Mouse (Mus musculus) kidney, embryonic 16.5 days (tissue): ENCODE measurements around the gene Cd19. TPM values are rescaled to one million over a fixed set of nuclear protein-coding genes. Genes with fewer than 3 reads are reported as not detected.
"Not testable (repeated sequence)": the region's sequence is repeated elsewhere in the genome, so short reads cannot be mapped to it uniquely, and the experiment has no call there.

Experiments used
- ATAC-seq: fragments of 200-750 bp; cut with Nextera tagmentation; 2 replicates; pipeline ENCODE4 v1.8.0; 2017; ENCODE audit warnings: moderate TSS enrichment; ENCODE audit not compliant: low FRiP score, low TSS enrichment
- H3K27ac ChIP-seq: fragments of 300-500 bp; sonication (generic); 2 replicates; pipeline ENCODE4 v1.5.1; 2014; ENCODE audit warnings: low read length
- H3K27me3 ChIP-seq: fragments of 300-500 bp; sonication (generic); 2 replicates; pipeline ENCODE4 v1.6.1; 2014; ENCODE audit warnings: low read length, control low read depth, mixed read lengths; ENCODE audit not compliant: insufficient read depth
- H3K36me3 ChIP-seq: fragments of 300-500 bp; sonication (generic); 2 replicates; pipeline ENCODE4 v1.6.1; 2014; ENCODE audit warnings: low read length, control low read depth, mixed read lengths; ENCODE audit not compliant: insufficient read depth
- H3K4me1 ChIP-seq: fragments of 300-500 bp; sonication (generic); 2 replicates; pipeline ENCODE4 v1.6.1; 2014; ENCODE audit warnings: low read length, control low read depth, mixed read lengths; ENCODE audit not compliant: insufficient read depth
- H3K4me2 ChIP-seq: fragments of 300-500 bp; sonication (generic); replicated peaks from 2 replicates; pipeline ENCODE4 v1.6.1; 2014; ENCODE audit warnings: low read depth, low read length
- H3K4me3 ChIP-seq: fragments of 300-500 bp; sonication (generic); 2 replicates; pipeline ENCODE4 v1.5.1; 2014; ENCODE audit warnings: mild to moderate bottlenecking, low read length
- H3K9ac ChIP-seq: fragments of 300-500 bp; sonication (generic); replicated peaks from 2 replicates; pipeline ENCODE4 v1.6.1; 2014; ENCODE audit warnings: low read length
- H3K9me3 ChIP-seq: fragments of 300-500 bp; sonication (generic); 2 replicates; pipeline ENCODE4 v1.6.1; 2016; ENCODE audit warnings: low read length, control low read depth
- WGBS: fragments of 180-500 bp; shearing (Covaris S2); extraction: QIAGEN DNeasy Blood & Tissue Kit; methylation state at CpG from one replicate; pipeline ENCODE4 v1.1.7; 2014; 5-methylcytosine and 5-hydroxymethylcytosine counted together
- polyA plus RNA-seq: library from polyadenylated mRNA; unstranded; fragments of >200 nt; fragmentation: Nextera tagmentation; extraction: Ambion mirVana; gene quantifications from 2 replicates; pipeline ENCODE4 v1.2.1, GENCODE M21; 2015

The Cd19 gene
- polyA plus RNA-seq, 1 experiment from 2014 or later = 0.09 TPM

GRCm38 (mm10) chr7:126396298-126397119 lies 18.2 kb downstream of the Cd19 start, which contains the start of gene Nfatc2ip:
Gene Nfatc2ip (minus strand): TSS chr7:126396737.
- peak within 1 kb of the TSS; percentile 88 for H3K4me2 ChIP-seq
- no peaks in the 10 kb centered on the region for H3K27me3 ChIP-seq
- peak; percentile 100 for ATAC-seq
- peak within 1 kb of the TSS; percentile 97 for H3K4me3 ChIP-seq
- H3K36me3 ChIP-seq = no peaks in the 10 kb centered on the region
- peak within 1 kb of the TSS; percentile 84 for H3K9ac ChIP-seq
- peaks cover 9% of the 10 kb centered on the region for H3K4me1 ChIP-seq
- H3K27ac ChIP-seq = 0 out of 2 replicates have a peak within 1 kb of the TSS, but pooled peaks have one; percentile 14
- H3K9me3 ChIP-seq = no peaks in the 10 kb centered on the region
- under 1% methylated on average over 58 of the region's 59 CpGs for WGBS

DNA sequence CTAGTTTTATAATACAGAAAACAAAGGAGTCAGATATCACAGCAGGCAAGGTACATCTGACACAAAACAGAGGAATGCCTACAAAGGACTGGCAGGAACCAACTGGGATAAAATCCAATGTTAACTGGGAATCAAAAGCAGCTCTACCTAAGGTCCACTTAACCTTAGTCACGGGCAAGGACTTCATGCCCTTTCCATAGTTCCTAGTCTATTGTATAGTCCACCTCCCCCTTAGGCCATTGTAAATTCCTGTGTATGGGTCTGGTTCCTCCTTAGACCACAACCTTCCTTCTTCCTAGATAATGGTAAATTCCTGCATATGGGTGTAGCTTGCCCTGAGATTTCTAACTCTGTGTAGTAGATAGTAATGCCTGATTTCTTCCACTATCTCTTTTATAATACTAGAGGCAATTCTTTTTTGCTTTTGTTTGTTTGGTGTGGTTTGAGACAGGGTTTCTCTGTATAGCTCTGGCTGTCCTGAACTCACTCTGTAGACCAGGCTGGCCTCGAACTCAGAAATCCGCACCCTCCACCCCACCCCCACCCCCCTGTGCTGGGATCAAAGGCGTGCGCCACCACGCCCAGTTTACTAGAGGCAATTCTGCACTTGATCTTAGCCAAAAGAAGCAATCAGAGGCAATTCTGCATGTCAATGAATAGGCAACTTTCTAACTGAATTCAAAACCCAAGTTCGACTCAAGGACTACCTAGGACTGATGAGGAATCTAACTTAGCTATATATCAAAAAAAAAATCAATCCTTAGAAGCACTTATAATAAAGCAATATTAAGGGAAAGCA lies 22.4 kb downstream of the Cd19 start:
- H3K27ac ChIP-seq, H3K4me1 ChIP-seq, H3K9me3 ChIP-seq, H3K4me3 ChIP-seq, H3K4me2 ChIP-seq, H3K9ac ChIP-seq, H3K27me3 ChIP-seq, ATAC-seq: not testable (repeated sequence)
- WGBS = 89% methylated on average over 7 of the region's 7 CpGs
- peaks cover 31% of the 10 kb centered on the region for H3K36me3 ChIP-seq

DNA sequence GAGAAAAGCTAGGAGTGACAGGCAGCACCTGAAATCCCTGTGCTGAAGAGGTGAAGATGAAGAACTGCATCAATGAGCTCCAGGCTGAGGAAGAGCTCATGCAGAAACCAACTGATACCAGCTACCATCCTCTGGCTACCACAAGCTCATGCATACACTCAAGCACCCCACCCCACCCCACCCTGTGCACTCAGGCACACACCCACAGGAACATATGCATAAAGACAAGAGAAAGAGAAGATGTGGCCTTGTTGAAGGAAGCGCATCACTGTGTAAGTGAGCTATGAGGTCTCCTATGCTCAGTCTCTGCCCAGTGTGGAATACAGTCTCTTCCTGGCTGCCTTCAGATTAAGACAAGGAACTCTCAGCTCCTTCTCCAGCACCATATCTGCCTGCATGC lies 26.5 kb downstream of the Cd19 start:
- no peak overlapping the region for H3K27ac ChIP-seq
- no peak for ATAC-seq
- H3K27me3 ChIP-seq = no peaks in the 10 kb centered on the region
- H3K4me3 ChIP-seq = no peak overlapping the region
- 100% methylated on average over 1 of the region's 1 CpGs for WGBS
- no peaks in the 10 kb centered on the region for H3K4me1 ChIP-seq
- peaks cover 44% of the 10 kb centered on the region for H3K36me3 ChIP-seq
- H3K9ac ChIP-seq = no peak overlapping the region
- H3K4me2 ChIP-seq = no peak overlapping the region
- no peaks in the 10 kb centered on the region for H3K9me3 ChIP-seq

- peaks cover 24% of the 10 kb centered on the region for H3K36me3 ChIP-seq
- no peak overlapping the region for H3K4me3 ChIP-seq
- no peaks in the 10 kb centered on the region for H3K9me3 ChIP-seq
- no peak overlapping the region for H3K4me2 ChIP-seq
- no peaks in the 10 kb centered on the region for H3K27me3 ChIP-seq
- ATAC-seq = no peak
- H3K9ac ChIP-seq = no peak overlapping the region
- no peaks in the 10 kb centered on the region for H3K4me1 ChIP-seq
- no peak overlapping the region for H3K27ac ChIP-seq
- WGBS = 86% methylated on average over 5 of the region's 5 CpGs
Observed at GRCm38 (mm10) chr7:126383565-126383964, 31.1 kb downstream of the Cd19 start.

- H3K27ac ChIP-seq = peak within 1 kb of the TSS; percentile 72
- WGBS = under 1% methylated on average over 33 of the region's 33 CpGs
- H3K9me3 ChIP-seq = no peaks in the 10 kb centered on the region
- peaks cover 12% of the 10 kb centered on the region for H3K36me3 ChIP-seq
- H3K27me3 ChIP-seq = no peaks in the 10 kb centered on the region
- H3K4me2 ChIP-seq = peak within 1 kb of the TSS; percentile 87
- ATAC-seq = peak; percentile 96
- H3K4me1 ChIP-seq = peaks cover 14% of the 10 kb centered on the region; the same call in 1 of the 2 replicates
- peak within 1 kb of the TSS; percentile 74 for H3K4me3 ChIP-seq
- H3K9ac ChIP-seq = peak within 1 kb of the TSS; percentile 81
Observed at GRCm38 (mm10) chr7:126377278-126378158, 37.2 kb downstream of the Cd19 start, which contains the start of gene Spns1. Gene Spns1 (minus strand): TSS chr7:126377450.

GRCm38 (mm10) chr7:126376903-126377277 lies 37.8 kb downstream of the Cd19 start:
- Histone ChIP-seq H3K4me1 (peaks cover 14% of the 10 kb centered on the region; the same call in 1 of the 2 replicates), H3K9ac (peak overlapping the region; percentile 81), H3K9me3 (no peaks in the 10 kb centered on the region), H3K4me3 (peak overlapping the region; percentile 74), H3K27ac (0 out of 2 replicates have a peak overlapping the region, but pooled peaks have one; percentile 9), H3K4me2 (peak overlapping the region; percentile 87), H3K27me3 (no peaks in the 10 kb centered on the region), H3K36me3 (peaks cover 18% of the 10 kb centered on the region)
- 1% methylated on average over 27 of the region's 27 CpGs for WGBS
- peak; percentile 64 for ATAC-seq

DNA sequence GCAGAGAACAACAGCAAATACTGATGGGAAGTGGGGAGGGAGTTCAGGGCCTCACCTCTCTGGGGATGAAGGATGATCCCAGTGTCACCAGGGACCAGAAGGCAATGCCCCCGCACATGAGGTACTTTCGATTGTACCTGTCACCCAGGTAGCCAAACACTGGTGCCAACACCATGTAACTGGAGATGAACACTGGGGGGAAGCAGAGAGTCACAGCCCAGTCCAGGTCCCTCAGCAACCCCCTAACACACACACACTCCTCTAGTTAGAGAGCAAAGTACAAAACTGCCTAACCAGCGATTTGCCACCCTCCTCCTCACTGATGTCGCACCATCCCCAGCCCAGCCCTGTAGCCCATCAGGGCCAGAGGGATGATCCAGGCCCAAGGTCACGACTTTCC lies 39.7 kb downstream of the Cd19 start:
- 83% methylated on average over 5 of the region's 5 CpGs for WGBS
- no peak for ATAC-seq

DNA sequence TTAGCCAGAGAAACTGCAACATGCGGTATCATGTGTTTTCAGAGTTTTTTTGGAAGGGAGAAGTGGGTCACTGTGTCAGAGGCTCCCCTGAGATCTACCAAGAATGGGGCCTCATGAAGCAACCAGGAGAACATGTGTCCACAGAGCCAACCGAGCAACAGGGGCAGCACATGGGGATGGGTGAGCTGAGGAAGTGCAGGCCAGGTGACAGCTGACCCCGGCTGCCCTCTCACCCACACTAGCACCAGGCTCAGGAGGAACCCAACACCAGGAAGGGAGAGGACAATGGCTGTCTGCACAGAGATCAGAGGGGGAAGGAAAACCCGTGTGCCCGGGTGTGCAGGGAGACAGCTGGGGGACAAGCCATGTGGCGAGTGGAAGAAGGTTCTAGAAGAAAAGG lies 40.2 kb downstream of the Cd19 start:
- Histone ChIP-seq H3K27me3 (no peaks in the 10 kb centered on the region), H3K27ac (no peak overlapping the region), H3K9me3 (no peaks in the 10 kb centered on the region), H3K36me3 (peaks cover 42% of the 10 kb centered on the region), H3K4me3 (no peak overlapping the region), H3K4me1 (peaks cover 14% of the 10 kb centered on the region; the same call in 1 of the 2 replicates), H3K4me2 (no peak overlapping the region), H3K9ac (no peak overlapping the region)
- WGBS = 74% methylated on average over 6 of the region's 6 CpGs
- ATAC-seq = no peak

More for the DNA sequence above, 39.7 kb downstream of the Cd19 start:
- Histone ChIP-seq H3K4me3 (no peak overlapping the region), H3K27ac (no peak overlapping the region), H3K4me2 (no peak overlapping the region), H3K4me1 (peaks cover 14% of the 10 kb centered on the region; the same call in 1 of the 2 replicates), H3K9ac (no peak overlapping the region), H3K27me3 (no peaks in the 10 kb centered on the region), H3K9me3 (no peaks in the 10 kb centered on the region), H3K36me3 (peaks cover 37% of the 10 kb centered on the region)

- no peak overlapping the region for H3K9ac ChIP-seq
- H3K4me2 ChIP-seq = no peak overlapping the region
- no peaks in the 10 kb centered on the region for H3K9me3 ChIP-seq
- H3K27me3 ChIP-seq = no peaks in the 10 kb centered on the region
- ATAC-seq = no peak
- peaks cover 13% of the 10 kb centered on the region; the same call in 1 of the 2 replicates for H3K4me1 ChIP-seq
- H3K36me3 ChIP-seq = peaks cover 42% of the 10 kb centered on the region
- no peak overlapping the region for H3K4me3 ChIP-seq
- H3K27ac ChIP-seq = no peak overlapping the region
- WGBS = 82% methylated on average over 9 of the region's 9 CpGs
Observed at GRCm38 (mm10) chr7:126373007-126373406, 41.7 kb downstream of the Cd19 start.
